Mouse (Mus musculus) erythroblast, embryonic 14.5 days (primary cell): ENCODE results near the gene Usp30.

Experiments
- GATA1 ChIP-seq: IDR thresholded peaks from 2 replicates; pipeline ENCODE4 v1.6.1; 2012; ENCODE audit warnings: low read length, inconsistent platforms, mixed read lengths
- TAL1 ChIP-seq: IDR thresholded peaks from 3 replicates; pipeline ENCODE4 v1.6.1; 2012; ENCODE audit warnings: low read length, inconsistent platforms, mixed read lengths

GRCm38 (mm10) chr5:114067982-114068381 lies 2.7 kb downstream of the Usp30 start:
- TF ChIP-seq TAL1 (no peak), GATA1 (no peak)
